Mouse (Mus musculus): ENCODE measurements around the gene Nme1. TPM values are rescaled to one million over a fixed set of nuclear protein-coding genes. Genes with fewer than 3 reads are reported as not detected.
"Not testable (repeated sequence)": the region's sequence is repeated elsewhere in the genome, so short reads cannot be mapped to it uniquely, and the experiment has no call there.

Gene Nme1
- total RNA-seq, 2 experiments from 2014 or later: 65.8 to 73.3 TPM

DNA sequence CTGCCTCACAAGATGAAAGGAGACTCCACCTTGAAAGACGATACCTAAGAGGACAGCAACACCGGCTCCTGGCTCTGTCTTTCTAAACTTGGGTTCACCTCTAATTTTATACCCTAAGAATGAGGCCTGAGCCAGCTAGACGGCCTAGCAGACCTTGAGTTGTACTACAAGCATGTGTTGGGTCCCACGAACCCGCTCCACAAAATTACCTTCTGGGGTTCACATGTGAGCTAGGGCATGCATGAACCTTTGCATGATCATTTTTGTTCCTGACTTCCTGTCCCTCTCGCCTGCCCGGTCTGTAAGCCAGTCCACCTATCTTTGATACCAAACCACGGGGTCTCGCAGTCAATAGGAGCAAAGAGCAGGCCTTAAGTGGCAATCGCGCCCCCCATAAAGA is 940 bp downstream of the Nme1 start:
- no peak for DNase-seq (ENCODE audit: low spot score in 2 of 2)

DNA sequence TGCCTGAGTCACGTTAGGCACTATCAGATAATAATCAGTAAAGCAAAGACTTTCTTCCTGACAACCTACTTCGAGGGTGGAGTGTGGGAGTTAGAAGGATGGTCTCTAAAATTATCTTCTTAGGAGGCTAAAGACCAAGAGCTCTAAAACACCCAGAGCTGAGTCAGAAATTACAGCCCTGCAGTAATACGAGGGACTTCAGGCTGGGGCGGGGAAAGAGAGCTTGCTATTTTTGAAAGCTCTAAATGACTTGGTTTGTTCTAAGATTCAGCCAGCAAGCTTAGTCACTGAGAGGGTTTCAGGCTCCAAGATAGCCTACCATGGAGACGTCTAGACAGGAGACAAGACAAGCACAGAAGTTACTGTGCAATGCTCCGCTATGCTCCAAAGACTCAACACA is 2.9 kb downstream of the Nme1 start:
- DNase-seq (ENCODE audit: low spot score in 2 of 2): no peak

GRCm38 (mm10) chr11:93963013-93963412 is 5.3 kb downstream of the Nme1 start:
- DNase-seq (ENCODE audit: low spot score in 2 of 2): no peak

DNA sequence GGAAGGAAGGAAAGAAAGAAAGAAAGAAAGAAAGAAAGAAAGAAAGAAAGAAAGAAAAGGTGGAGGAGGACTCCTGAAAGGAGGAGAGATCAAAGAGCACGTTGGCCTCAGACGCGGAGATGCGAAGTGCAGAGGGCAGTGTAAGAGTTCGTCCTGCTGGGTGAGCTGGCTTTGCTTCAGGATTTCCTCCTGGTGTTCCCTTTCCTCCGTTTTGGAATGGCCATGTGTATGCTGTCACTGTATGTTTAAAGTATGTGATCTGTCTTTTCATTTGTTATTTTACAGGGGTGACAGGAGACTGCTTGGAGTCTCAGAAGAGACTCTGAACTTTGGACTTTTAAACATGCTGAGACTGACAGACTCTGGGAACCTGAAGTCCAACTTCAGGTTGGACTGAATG is 6.8 kb downstream of the Nme1 start:
- DNase-seq (ENCODE audit: low spot score in 2 of 2): no peak

DNA sequence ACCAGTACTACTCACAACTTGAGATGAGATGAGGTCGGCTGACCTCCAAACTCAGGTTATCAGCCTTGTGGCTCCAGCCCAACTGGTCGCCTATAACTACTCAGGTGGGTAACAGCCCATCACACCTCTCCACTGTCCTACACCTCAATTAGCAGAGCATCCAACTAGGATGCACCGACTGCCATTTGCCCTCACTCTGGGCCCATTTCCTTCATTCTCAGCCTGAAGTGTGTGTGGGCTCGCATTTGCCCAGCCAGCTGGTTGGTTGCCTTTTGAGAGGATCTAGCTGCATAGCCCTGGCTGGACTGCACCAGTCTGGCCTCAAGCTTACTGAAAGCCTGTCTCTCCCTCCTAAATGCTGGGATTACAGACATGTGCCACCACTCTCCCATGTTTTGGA is 10.6 kb downstream of the Nme1 start:
- no peak for DNase-seq (ENCODE audit: low spot score in 2 of 2)

- no peak for DNase-seq (ENCODE audit: low spot score in 2 of 2)
These were observed 11.2 kb downstream of the Nme1 start for GRCm38 (mm10) chr11:93957031-93957555.

- DNase-seq (ENCODE audit: low spot score in 2 of 2): no peak
These were observed 12.2 kb downstream of the Nme1 start, which contains the start of gene Nme2 for GRCm38 (mm10) chr11:93956159-93956558. TSS of gene Nme2 (minus strand) at chr11:93956259.

DNA sequence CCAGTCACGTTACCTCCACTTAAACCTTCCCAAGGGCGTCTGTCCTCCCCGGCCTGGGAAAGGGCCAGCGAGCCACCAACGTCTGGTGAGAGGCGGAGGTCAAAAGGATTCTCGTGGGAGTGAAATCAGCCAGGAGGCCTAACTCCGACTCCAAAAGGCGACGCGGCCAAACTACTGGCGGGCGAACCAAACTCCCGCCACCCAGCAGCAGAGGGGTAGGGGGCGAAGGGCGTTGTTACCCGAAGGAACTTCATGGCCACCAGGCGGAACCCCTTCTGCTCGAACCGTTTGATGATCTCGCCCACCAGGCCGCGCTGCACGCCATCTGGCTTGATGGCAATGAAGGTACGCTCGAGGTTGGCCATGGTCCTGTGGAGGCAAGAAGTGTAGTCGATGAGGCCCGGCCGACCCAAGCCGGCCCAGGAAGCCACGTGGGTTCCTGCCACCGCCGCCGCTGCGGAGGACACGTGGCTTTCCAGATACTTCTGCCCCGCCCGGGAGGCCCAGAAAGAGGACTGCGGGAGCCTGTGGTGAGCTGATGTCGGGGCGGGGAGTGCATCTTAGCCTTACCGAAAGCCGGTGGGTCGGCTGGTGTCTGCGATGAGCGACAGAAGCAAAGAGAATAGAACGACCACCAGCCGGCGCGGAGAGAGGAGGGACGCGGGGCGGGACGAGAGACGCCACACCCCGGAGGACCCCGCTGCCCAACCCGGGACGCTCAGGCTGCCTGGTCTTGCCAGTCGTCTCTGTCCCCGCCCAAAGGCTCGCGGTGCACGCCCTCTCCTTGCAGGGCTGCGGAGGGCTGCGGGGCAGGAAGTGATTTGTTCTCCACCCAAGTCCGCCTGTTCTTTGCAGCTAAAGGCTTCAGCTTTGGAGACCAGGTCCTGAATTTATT is 12.8 kb downstream of the Nme1 start:
- peak; percentile 85 to 88 for DNase-seq (ENCODE audit: low spot score in 2 of 2)

GRCm38 (mm10) chr11:93954738-93955255 is 13.5 kb downstream of the Nme1 start:
- no peak for DNase-seq (ENCODE audit: low spot score in 2 of 2)

GRCm38 (mm10) chr11:93952376-93952775 is 15.9 kb downstream of the Nme1 start:
- DNase-seq (ENCODE audit: low spot score in 2 of 2): no peak

DNA sequence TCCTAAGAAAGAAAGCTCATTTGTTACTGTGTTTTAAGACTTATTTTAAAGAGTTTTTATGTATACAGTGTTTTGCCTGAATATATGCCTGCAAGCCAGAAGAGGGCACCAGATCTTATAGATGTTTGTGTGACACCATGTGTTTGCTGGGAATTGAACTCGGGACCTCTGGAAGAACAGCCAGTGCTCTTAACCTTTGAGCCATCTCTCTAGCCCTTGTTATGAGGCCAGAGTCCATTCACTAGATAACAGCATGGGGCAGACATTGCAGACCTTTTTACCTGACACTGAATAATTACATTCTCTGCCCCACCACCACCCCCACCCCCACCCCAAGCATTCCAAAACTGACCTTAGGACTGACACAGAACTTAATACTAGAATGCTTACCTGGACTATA is 18.3 kb downstream of the Nme1 start:
- no peak for DNase-seq (ENCODE audit: low spot score in 2 of 2)

GRCm38 (mm10) chr11:93948887-93949567 is 19.3 kb downstream of the Nme1 start:
- no peak for DNase-seq (ENCODE audit: low spot score in 2 of 2)

DNA sequence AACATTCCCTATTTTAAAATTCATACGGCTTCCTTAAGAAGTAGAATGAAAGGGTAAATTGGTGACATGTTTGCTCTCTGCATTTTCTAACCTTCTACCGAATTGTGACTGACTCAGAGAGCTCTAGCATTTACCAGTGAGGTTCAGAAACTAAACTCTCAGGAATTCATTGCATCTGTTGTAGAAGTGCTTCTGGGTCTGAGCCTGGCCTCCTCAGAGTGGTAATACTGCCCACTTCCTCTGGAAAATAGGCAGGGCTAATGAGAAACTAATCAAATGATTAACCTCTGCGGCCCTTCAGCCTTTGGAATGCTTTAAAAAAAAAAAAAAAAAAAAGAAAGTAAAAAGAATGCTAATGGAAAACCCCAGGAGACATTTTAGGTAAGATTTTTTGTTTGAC is 23.3 kb downstream of the Nme1 start:
- DNase-seq (ENCODE audit: low spot score in 2 of 2): no peak

- no peak for DNase-seq (ENCODE audit: low spot score in 2 of 2)
These were observed 27.4 kb downstream of the Nme1 start for GRCm38 (mm10) chr11:93940906-93941305.

DNA sequence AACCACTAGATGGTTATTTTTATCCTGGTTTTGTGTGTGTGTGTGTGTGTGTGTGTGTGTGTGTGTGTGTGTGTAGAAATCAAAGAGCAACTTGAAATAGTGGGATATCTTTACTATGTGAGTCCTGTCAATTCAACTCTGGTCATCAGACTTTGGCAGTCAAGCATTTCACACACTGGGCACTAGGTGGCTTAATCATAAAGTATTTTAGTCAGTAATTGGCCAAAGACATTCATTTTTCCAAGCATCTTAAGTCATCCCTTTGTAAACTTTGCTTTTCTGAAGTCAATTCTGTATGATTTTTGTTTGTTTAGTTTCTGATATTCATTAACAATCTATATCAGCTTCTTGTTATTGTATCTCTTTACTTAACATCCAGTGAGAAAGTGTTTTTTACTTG is 39.2 kb downstream of the Nme1 start:
- DNase-seq (ENCODE audit: low spot score in 2 of 2): no peak

DNA sequence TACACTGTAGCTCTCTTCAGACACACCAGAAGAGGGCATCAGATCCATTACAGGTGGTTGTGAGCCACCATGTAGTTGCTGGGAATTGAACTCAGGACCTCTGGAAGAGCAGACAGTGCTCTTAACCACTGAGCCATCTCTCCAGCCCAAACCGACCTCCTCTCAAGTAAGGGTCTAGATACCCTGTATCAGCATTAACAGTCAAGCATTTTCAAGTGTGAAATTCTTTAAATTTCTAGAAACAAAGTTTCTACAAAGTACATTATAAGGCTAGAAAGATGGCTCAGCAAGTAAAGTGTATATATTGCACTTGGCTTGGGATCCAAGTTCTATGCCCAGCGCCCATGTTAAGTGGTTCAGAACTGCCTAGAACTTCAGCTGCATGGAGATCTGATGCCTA is 53.3 kb downstream of the Nme1 start:
- DNase-seq (ENCODE audit: low spot score in 2 of 2): not testable (repeated sequence)

DNA sequence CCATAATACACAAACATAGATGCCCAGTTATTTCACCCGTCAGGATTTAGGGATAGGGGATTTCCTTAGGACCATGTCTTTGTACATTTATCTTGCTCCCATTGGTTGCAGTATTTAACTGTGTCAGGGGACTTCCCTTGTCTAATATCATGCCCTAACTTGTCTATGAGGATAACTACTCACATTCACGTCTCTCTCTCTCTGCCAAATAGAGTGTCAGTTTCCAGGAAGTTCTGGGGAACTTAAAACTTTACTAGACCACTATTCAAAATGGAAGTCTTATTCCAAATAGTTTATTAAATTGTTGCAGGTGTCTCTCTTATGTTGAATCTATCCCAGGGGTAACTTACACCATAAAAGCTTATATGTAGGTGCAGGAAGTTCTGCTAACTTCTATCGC is 56.7 kb downstream of the Nme1 start:
- DNase-seq (ENCODE audit: low spot score in 2 of 2): no peak

GRCm38 (mm10) chr11:93908829-93909228 is 59.5 kb downstream of the Nme1 start:
- no peak for DNase-seq (ENCODE audit: low spot score in 2 of 2)

DNA sequence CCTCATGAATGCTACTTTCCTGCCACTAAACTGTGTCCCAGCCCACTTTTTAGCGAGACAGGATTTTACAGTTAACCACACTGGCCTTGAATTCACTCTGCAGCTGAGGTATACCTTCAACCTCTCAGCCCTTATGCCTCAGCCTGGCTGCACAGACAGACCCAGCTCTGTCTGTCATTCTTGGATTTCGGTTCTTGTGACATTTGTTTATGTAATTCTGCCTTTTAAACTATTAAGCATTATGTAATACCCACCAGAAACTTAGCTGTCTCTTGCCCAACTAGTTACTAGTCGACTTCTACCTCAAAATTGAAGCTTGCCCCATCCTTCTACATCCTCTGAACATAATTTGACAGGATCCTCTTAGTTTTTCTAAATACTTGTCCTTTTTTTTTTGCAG is 60.5 kb downstream of the Nme1 start:
- DNase-seq (ENCODE audit: low spot score in 2 of 2): no peak
